Mouse (Mus musculus) megakaryocyte, embryonic 14.5 days (primary cell): ENCODE measurements at regions not wholly inside any gene's neighbourhood (a gene's known extent, or its start where the extent isn't known, plus 50 kb on each side); places are given as distances from the start of the nearest gene placed in this dataset.

Experiments used
- H3K27me3 ChIP-seq: replicated peaks from 2 replicates; pipeline ENCODE3; 2012; ENCODE audit warnings: inconsistent platforms
- H3K36me3 ChIP-seq: replicated peaks from 2 replicates; pipeline ENCODE3; 2012; ENCODE audit warnings: low read length, inconsistent platforms, mixed read lengths
- H3K4me1 ChIP-seq: 2 replicates; pipeline ENCODE4 v1.6.1; 2012; ENCODE audit warnings: inconsistent platforms
- H3K4me3 ChIP-seq: replicated peaks from 2 replicates; pipeline ENCODE3; 2012; ENCODE audit warnings: moderate library complexity, mild to moderate bottlenecking, inconsistent platforms
- H3K9me3 ChIP-seq: 2 replicates; pipeline ENCODE4 v1.6.1; 2012; ENCODE audit warnings: inconsistent platforms
- FLI1 ChIP-seq: IDR thresholded peaks from 2 replicates; pipeline ENCODE4 v1.6.1; 2012; ENCODE audit warnings: low read length, inconsistent platforms, mixed read lengths
- GATA1 ChIP-seq: IDR thresholded peaks from 3 replicates; pipeline ENCODE4 v1.6.1; 2012; ENCODE audit warnings: mixed read lengths, low read length, inconsistent platforms, borderline replicate concordance

DNA sequence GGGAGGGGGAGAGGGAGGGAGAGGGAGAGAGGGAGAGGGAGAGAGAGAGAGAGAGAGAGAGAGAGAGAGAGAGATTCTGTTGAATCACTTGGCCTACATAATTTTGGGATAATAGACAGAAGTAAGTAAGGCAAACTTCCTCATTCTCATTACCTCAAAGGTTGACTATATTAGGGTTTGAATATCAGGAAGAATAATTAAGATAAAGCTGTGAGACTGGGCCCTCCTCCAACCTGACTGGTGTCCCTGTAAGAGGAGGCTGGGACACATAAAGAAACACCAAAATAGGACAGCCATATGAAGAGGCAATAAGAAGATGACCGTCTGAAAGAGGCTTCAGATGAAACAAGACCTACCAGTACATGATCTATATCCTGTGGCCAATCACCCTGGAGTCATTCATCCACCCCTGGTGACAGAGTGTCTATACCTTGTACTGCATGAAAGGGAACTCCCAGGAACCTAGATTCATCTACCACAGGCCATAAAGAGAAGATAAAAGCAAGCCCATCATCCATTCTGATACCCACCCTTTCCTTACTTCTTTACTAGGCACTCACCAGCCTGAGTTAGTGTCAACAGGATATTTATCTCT lies 171.1 kb upstream of the Cpeb2 start:
- TF ChIP-seq FLI1 (no peak), GATA1 (no peak)
- H3K9me3 ChIP-seq = no peaks in the 10 kb centered on the region

GRCm38 (mm10) chr5:43062499-43062898 lies 170.5 kb upstream of the Cpeb2 start:
- no peaks in the 10 kb centered on the region for H3K27me3 ChIP-seq
- peaks cover 15% of the 10 kb centered on the region for H3K4me1 ChIP-seq
- H3K9me3 ChIP-seq = no peaks in the 10 kb centered on the region
- no peaks in the 10 kb centered on the region for H3K36me3 ChIP-seq
- TF ChIP-seq GATA1 (no peak), FLI1 (no peak)
- H3K4me3 ChIP-seq = no peak overlapping the region

More for the DNA sequence above, 171.1 kb upstream of the Cpeb2 start:
- Histone ChIP-seq H3K27me3 (no peaks in the 10 kb centered on the region), H3K36me3 (no peaks in the 10 kb centered on the region), H3K4me3 (no peak overlapping the region), H3K4me1 (peaks cover 15% of the 10 kb centered on the region)

DNA sequence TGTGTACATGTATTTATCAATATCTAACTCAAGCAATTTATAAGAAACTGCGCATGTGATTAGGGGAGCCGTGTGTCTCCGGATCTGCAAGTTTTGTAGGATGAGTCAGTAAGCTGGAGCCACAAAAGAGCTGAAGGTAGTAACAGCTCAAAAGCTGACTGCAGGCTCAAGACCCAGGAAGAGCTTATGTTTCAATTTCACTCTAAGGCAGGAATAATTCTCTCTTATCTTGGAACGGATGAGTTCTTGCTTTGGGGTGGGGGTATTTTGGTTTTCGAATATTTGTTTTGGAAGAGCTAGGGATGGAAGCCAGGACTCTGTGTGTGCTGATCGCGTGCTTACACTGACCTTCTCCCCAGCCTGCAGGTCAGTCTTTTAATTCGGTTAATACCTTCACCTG lies 169.6 kb upstream of the Cpeb2 start:
- Histone ChIP-seq H3K27me3 (no peaks in the 10 kb centered on the region), H3K9me3 (no peaks in the 10 kb centered on the region), H3K4me3 (no peak overlapping the region), H3K4me1 (peaks cover 15% of the 10 kb centered on the region), H3K36me3 (no peaks in the 10 kb centered on the region)
- no peak for TF ChIP-seq FLI1
- TF ChIP-seq GATA1 = no peak

GRCm38 (mm10) chr5:43071541-43071940 lies 161.4 kb upstream of the Cpeb2 start:
- no peaks in the 10 kb centered on the region for H3K27me3 ChIP-seq
- peaks cover 11% of the 10 kb centered on the region for H3K4me1 ChIP-seq
- H3K36me3 ChIP-seq = no peaks in the 10 kb centered on the region
- H3K9me3 ChIP-seq = no peaks in the 10 kb centered on the region
- H3K4me3 ChIP-seq = no peak overlapping the region
- TF ChIP-seq GATA1 = no peak
- no peak for TF ChIP-seq FLI1

DNA sequence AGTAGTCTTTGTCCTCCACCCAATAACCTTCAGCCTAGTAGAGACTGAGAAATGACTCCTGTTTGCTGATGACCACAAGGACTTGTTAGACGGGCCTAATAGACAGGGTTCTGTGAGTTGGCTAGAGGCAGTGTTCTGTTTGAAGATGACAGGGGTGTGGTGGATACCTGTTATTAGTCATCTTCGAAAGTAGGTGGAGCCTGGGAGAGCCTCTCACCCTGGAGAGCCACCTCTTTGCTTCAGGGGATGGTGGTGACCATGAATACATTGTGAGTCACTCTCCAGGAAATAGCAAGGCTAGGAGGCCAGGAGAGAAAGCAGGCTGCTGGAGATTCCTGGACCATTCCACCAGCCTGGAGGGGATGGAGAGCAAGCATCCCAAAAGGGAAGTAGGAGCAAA lies 160.6 kb upstream of the Cpeb2 start:
- Histone ChIP-seq H3K27me3 (no peaks in the 10 kb centered on the region), H3K9me3 (no peaks in the 10 kb centered on the region), H3K4me3 (no peak overlapping the region), H3K36me3 (no peaks in the 10 kb centered on the region), H3K4me1 (peaks cover 16% of the 10 kb centered on the region)
- no peak for TF ChIP-seq FLI1
- TF ChIP-seq GATA1 = no peak

GRCm38 (mm10) chr5:43074536-43074935 lies 158.4 kb upstream of the Cpeb2 start:
- H3K4me1 ChIP-seq = peaks cover 16% of the 10 kb centered on the region
- TF ChIP-seq FLI1 (no peak), GATA1 (no peak)
- H3K27me3 ChIP-seq = no peaks in the 10 kb centered on the region
- no peaks in the 10 kb centered on the region for H3K9me3 ChIP-seq
- H3K36me3 ChIP-seq = no peaks in the 10 kb centered on the region
- no peak overlapping the region for H3K4me3 ChIP-seq

GRCm38 (mm10) chr5:43080252-43080651 lies 152.7 kb upstream of the Cpeb2 start:
- TF ChIP-seq GATA1 (no peak), FLI1 (no peak)

DNA sequence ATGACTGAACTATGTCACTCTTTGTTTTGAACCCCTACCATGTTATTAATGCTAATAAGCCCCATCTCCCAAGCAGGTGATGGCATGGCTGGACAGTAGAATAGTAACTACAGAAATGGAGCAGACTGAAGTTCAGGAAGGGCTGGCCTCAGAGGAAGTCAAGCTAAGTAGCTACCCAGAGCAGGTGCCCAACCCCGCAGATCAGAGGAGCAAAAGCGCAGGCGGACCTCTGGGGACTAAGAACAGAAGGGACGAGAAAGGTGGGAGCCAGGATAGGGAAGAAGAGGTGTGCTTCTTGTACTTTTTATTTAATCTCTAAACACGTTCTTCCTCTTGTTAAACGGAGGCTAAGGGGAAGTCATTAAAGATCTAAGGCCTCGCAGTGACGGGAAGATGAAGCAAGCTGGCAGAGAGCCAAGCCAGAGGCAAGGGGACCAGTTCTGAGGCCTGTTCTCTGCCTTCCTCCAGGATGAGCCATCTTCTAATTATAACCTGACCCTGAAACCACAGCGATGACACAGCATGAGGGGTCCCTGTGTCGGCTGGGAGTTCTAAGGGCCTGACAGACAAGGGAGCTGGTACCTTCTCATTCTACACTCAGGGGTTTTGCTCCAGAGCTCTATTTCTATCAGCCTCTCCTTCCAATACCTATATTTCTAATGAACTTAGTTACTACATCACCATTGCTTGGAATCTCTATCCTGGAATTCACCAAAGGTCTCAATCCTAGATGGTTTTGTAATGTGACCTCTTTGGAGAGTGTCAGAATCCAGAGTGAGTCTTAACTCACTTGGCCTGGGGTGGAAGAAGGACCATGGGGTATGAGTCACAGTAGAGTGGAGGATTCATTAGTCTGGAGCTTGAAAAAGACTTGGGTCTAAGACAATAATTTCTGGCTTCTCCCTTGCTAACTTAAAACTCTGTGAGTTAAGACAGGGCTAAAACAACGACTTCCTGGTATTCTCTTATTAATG lies 151.1 kb upstream of the Cpeb2 start:
- Histone ChIP-seq H3K4me1 (peaks cover 53% of the 10 kb centered on the region), H3K9me3 (no peaks in the 10 kb centered on the region), H3K27me3 (no peaks in the 10 kb centered on the region), H3K4me3 (peak overlapping the region; percentile 67), H3K36me3 (no peaks in the 10 kb centered on the region)
- TF ChIP-seq GATA1 (no peak), FLI1 (no peak)

More at GRCm38 (mm10) chr5:43080252-43080651, 152.7 kb upstream of the Cpeb2 start:
- H3K4me1 ChIP-seq = peaks cover 39% of the 10 kb centered on the region
- H3K4me3 ChIP-seq = no peak overlapping the region
- no peaks in the 10 kb centered on the region for H3K9me3 ChIP-seq
- no peaks in the 10 kb centered on the region for H3K27me3 ChIP-seq
- H3K36me3 ChIP-seq = no peaks in the 10 kb centered on the region

GRCm38 (mm10) chr5:43087077-43087476 lies 145.9 kb upstream of the Cpeb2 start:
- no peaks in the 10 kb centered on the region for H3K9me3 ChIP-seq
- H3K4me3 ChIP-seq = no peak overlapping the region
- H3K36me3 ChIP-seq = no peaks in the 10 kb centered on the region
- peaks cover 73% of the 10 kb centered on the region for H3K4me1 ChIP-seq
- H3K27me3 ChIP-seq = no peaks in the 10 kb centered on the region
- no peak for TF ChIP-seq GATA1
- no peak for TF ChIP-seq FLI1

GRCm38 (mm10) chr5:43087907-43088387 lies 145.0 kb upstream of the Cpeb2 start:
- Histone ChIP-seq H3K27me3 (no peaks in the 10 kb centered on the region), H3K9me3 (no peaks in the 10 kb centered on the region), H3K4me1 (peaks cover 66% of the 10 kb centered on the region), H3K36me3 (no peaks in the 10 kb centered on the region), H3K4me3 (peak overlapping the region; percentile 76)
- TF ChIP-seq FLI1 (no peak), GATA1 (no peak)
